Mouse (Mus musculus): ENCODE results near the gene Kcnj13. TPM values are rescaled to one million over a fixed set of nuclear protein-coding genes. Genes with fewer than 3 reads are reported as not detected.

Kcnj13 gene
- polyA plus RNA-seq (2012): not detected in 2 replicates

DNA sequence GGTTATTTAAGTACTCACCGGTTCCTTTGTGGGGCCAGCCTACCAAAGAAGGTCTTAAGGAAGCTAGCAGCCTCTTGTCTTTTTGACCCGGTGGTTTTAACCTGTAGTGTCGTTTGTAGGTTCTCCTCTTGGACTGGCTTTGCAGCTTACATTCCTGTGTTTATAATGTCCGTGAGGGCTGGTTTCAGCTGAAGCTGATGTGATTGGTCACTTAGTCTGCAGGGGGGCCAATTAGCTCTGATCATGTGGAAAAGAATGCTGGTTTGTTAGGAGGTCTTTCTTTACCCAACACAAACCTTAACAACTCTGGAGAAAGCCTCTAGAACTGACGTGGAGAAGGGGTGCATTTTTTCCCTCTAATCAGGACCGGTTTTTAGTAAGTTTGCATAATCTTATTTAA, at the start of gene Kcnj13:
TSS of gene Kcnj13 (minus strand) at position 136 of the 400 bp plus-strand sequence.

Other genes starting within 250 kb of the Kcnj13 start
- not detected in 2 replicates for gene Ecel1, start 238.2 kb downstream of the Kcnj13 start, polyA plus RNA-seq (2012)
- 0.07 TPM in 1 of 2 replicates, not detected in the other for gene Prss56, start 211.4 kb downstream of the Kcnj13 start, polyA plus RNA-seq (2012)
- not detected in 2 replicates for gene Chrnd, start 204.1 kb downstream of the Kcnj13 start, polyA plus RNA-seq (2012)
- not detected in 2 replicates for gene Chrng, start 190.1 kb downstream of the Kcnj13 start, polyA plus RNA-seq (2012)
- 22.9 and 23.9 TPM in 2 replicates for gene Eif4e2, start 180.8 kb downstream of the Kcnj13 start, polyA plus RNA-seq (2012)
- 0.14 and 0.20 TPM in 2 replicates for gene Efhd1, start 130.4 kb downstream of the Kcnj13 start, polyA plus RNA-seq (2012)
- 11.8 and 20.6 TPM in 2 replicates for gene Gigyf2, start 67.7 kb downstream of the Kcnj13 start, polyA plus RNA-seq (2012)
- gene Snorc, start 75.5 kb upstream of the Kcnj13 start, polyA plus RNA-seq (2012): not detected in 2 replicates
- gene Neu2, start 115.2 kb upstream of the Kcnj13 start, polyA plus RNA-seq (2012): not detected in 2 replicates
- 0.02 TPM in 1 of 2 replicates, not detected in the other for gene Ngef, start 179.1 kb upstream of the Kcnj13 start, polyA plus RNA-seq (2012)
- 82.9 and 93.1 TPM in 2 replicates for gene Inpp5d, start 225.6 kb upstream of the Kcnj13 start, polyA plus RNA-seq (2012)

Measured in megakaryocyte-erythroid progenitor cell, adult 5 weeks (primary cell).